Mouse (Mus musculus) lung, adult 18-20 months (tissue): ENCODE data around the gene Atp5b.
A peak's percentile ranks its signal among the peaks of the same experiment; 100 is the strongest.
"Not testable (repeated sequence)": the region's sequence is repeated elsewhere in the genome, so short reads cannot be mapped to it uniquely, and the experiment has no call there.

ENCODE experiments used
- DNase-seq, 2 experiments: peaks; one replicate each; pipeline ENCODE4 v3.0.0; 2022; ENCODE audit warnings: mixed read lengths in 2 of 2

Gene Atp5b

GRCm38 (mm10) chr10:128070432-128070831, 12.6 kb upstream of the Atp5b start:
- not testable (repeated sequence) for DNase-seq

GRCm38 (mm10) chr10:128078269-128078668, 4.8 kb upstream of the Atp5b start:
- not testable (repeated sequence) for DNase-seq

GRCm38 (mm10) chr10:128080496-128080895, 2.6 kb upstream of the Atp5b start:
- peak in 1 of 2 experiments; percentile 48 for DNase-seq

- DNase-seq: no peak
Observed at GRCm38 (mm10) chr10:128081807-128082476, 1.1 kb upstream of the Atp5b start.

- DNase-seq: no peak
Observed at GRCm38 (mm10) chr10:128082477-128082808, 630 bp upstream of the Atp5b start.

GRCm38 (mm10) chr10:128083688-128084087, 615 bp downstream of the Atp5b start:
- no peak for DNase-seq

GRCm38 (mm10) chr10:128084160-128084559, 1.1 kb downstream of the Atp5b start:
- DNase-seq: no peak

GRCm38 (mm10) chr10:128086391-128086790, 3.3 kb downstream of the Atp5b start:
- peak in 1 of 2 experiments; percentile 25 for DNase-seq

GRCm38 (mm10) chr10:128087216-128087615, 4.1 kb downstream of the Atp5b start:
- DNase-seq: not testable (repeated sequence)

GRCm38 (mm10) chr10:128088181-128088580, 5.1 kb downstream of the Atp5b start:
- DNase-seq: no peak

- DNase-seq: no peak
Observed at GRCm38 (mm10) chr10:128089842-128090241, 6.8 kb downstream of the Atp5b start.

- peak; percentile 89 to 93 for DNase-seq
Observed at GRCm38 (mm10) chr10:128090651-128091563, 7.8 kb downstream of the Atp5b start.

GRCm38 (mm10) chr10:128091564-128092505, 8.8 kb downstream of the Atp5b start, which contains the start of gene Baz2a:
Gene Baz2a, plus strand, starts transcription at chr10:128091577.
- peak; percentile 62 to 65 for DNase-seq

GRCm38 (mm10) chr10:128092506-128093495, 9.7 kb downstream of the Atp5b start:
- peak; percentile 87 to 91 for DNase-seq

GRCm38 (mm10) chr10:128093496-128094294, 10.6 kb downstream of the Atp5b start:
- peak; percentile 27 to 37 for DNase-seq

- peak; percentile 95 to 96 for DNase-seq
Observed at GRCm38 (mm10) chr10:128094340-128094968, 11.4 kb downstream of the Atp5b start.

- DNase-seq: no peak
Observed at GRCm38 (mm10) chr10:128095003-128095636, 12.0 kb downstream of the Atp5b start.

- no peak for DNase-seq
Observed at GRCm38 (mm10) chr10:128096313-128096692, 13.2 kb downstream of the Atp5b start.
